Mouse (Mus musculus): Measurements from ENCODE around the gene Slc35f4.

Slc35f4 gene

GRCm38 (mm10) chr14:49525931-49526291 lies at the start of gene Slc35f4:
Gene Slc35f4 (minus strand): TSS chr14:49526046.
- DNase-seq (ENCODE audit: low spot score): no peak

DNA sequence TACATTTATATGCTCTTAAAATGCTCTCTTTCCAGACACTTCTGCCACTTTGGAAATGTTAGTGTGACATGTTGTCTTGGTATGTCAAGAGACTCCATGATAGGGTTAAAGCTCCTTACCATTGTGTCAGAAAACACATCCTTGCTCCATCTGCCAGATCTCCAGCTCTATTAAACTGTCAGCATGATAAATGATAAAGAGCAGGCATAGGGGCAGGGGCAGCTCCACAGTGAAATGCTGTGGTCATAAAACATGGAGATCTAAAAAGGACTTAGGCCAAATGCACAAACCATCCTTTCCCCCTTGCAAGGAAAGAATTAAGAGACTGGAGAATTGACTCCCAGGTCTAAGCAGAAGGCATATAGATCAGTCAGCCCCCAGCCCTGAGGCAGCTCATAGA lies 42.5 kb upstream of the Slc35f4 start:
- DNase-seq (ENCODE audit: low spot score): no peak

GRCm38 (mm10) chr14:49560706-49561105 lies 34.9 kb upstream of the Slc35f4 start:
- DNase-seq (ENCODE audit: low spot score): no peak

DNA sequence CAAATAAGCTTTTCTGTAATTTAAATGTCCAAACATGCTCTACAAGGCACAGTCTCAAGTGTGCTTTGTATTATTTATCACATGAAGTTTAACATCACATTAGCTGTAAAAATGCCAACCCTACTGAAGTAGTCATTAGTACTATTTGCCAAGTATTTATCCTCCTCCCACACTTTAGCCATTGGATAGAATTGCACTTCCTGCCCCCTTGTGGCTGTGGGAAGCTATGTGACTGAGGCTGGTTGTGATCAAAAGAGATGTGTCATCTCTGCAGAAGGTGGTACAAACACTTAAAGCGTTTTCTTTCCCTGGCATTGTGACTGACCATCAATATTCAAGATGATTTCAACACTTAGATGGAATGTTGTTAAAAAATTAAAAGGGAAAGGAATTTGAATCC lies 14.3 kb upstream of the Slc35f4 start:
- peak; percentile 59 for DNase-seq (ENCODE audit: low spot score)

DNA sequence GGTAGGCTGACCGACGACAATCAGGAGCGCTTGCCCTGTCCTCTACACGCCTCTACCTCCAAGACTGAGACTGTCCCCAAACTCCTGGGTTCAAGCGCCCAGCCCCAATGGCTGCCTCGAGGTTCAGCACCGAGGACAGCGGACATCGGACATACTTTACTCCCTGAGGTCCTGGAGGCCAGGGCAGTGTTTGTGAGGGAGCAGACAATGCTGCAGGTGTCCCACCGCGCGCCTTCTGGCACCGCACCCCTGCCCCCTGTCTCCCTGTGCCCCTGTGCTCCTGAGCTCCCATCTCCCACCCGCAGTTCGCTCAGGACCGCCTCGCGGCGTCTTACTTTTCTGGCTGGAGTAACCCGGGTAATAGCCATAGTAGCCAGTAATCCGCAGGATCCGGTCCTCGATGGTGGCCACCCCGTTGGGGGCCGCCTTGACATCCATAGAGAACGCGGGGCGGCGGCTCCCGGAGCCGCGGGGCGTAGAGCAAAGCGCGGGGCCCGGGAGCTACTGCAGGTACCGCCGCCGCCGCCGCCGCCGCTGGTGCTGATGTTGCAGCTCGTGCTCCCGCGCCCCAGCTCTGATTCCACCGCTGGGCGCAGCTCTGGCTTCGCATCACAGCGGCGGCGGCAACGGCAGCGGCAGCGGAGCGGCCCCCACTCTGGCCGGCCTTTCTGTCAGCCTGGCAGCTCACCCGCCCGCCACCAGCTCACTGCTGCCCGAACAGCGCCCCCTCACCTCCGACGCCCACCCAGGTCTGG lies 493 bp downstream of the Slc35f4 start:
- peak; percentile 80 for DNase-seq (ENCODE audit: low spot score)

DNA sequence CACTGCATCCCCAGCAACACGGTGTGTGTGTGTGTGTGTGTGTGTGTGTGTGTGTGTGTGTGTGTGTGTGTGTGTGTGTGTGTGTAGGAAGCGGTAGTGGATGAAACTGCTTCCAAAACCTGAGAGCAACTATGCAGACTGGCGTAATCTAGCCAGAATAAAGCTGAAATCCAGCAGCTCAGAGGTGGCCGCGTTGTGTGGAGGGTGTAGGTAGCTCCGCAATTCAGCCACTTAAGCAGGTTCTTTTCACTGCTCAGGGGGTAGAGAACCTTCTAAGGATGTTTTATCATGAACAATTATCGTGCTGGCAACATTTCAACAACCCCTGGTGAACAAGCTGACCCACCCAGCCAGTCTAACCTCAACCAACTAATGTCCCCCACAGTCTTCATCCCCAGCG lies 1.2 kb downstream of the Slc35f4 start:
- DNase-seq (ENCODE audit: low spot score): no peak

DNA sequence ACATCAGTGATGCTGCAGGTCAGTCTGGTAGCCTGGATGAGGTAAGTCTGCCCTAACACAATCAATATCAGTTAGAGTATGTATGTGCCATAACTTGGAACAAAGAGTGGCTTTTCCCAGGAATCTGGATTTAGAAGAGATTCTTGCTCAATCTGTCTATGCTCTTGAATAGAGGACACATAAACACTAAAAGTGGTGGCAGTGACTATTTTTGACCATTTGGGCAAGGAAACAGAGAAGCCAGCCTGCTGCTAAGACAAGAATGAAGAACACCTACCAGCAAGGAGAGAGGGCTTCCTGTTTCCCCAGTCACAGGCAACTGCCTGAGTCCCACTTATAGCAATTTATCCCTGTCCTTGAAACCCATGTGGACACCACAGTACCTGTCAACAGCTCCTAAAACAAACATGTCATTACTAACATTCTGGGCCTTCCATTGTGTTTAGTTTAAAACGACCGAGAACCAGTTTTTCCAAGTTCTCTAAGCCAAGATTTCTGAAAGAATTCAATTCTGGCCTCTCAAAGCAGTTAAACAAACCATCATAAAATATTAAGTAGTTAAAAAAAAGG lies 10.7 kb downstream of the Slc35f4 start:
- DNase-seq (ENCODE audit: low spot score): no peak

DNA sequence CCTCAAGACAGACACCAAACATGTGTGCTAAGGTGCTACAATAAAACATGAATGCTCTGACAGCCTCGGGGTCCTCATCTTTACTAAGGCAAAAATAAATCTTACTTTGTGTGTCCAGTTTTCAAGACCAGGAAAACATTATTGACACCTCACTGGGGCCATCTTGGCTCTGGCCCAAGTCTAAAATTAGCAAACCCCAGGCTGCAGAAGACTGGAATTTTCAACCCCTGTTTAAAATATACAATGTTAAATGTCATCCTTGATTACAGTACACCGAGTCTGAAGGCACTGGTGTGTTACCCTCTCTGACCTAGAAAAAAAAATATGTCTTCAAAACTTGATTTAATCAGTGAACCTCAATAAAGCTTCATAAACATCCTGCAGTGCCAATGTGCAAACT lies 11.7 kb downstream of the Slc35f4 start:
- DNase-seq (ENCODE audit: low spot score): no peak

GRCm38 (mm10) chr14:49495192-49495591 lies 30.7 kb downstream of the Slc35f4 start:
- no peak for DNase-seq (ENCODE audit: low spot score)

DNA sequence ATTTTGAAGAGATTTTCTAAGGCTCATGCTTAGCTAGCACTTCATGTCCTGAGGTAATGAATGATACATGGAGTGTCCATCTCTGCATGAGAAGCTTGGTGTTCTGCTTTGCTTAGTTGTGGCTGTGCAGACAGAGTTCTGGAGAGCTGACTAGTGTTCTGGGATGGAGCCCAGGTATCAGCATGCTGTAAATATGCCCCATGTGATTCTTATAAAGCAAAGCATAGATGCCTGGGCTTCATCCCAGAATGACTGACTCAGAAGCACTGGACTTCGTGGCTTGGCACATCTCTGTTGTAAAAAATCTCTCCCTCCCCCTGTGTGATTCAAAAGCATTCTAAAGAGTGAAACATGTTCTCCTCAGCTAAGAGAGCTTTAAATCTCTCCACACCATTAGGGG lies 32.1 kb downstream of the Slc35f4 start:
- DNase-seq (ENCODE audit: low spot score): no peak

DNA sequence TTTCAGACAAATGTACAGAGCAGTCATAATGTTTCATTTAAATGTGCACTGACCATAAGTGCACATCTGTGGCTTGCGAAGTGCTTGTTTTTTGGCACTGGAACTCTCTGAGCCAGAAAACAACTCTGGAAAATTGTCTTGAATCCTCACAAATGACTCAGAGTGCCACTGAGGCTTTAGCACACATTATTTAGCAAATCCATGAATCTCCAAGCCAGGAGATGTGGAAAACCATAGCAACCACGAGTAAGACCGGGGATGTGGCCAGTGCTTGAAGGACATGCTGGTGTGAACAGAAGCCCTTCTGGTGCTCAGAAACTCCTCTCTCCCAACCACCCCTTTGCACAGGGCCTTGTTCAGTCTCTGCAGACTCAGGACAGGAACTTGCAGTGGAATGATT lies 33.3 kb downstream of the Slc35f4 start:
- DNase-seq (ENCODE audit: low spot score): no peak

DNA sequence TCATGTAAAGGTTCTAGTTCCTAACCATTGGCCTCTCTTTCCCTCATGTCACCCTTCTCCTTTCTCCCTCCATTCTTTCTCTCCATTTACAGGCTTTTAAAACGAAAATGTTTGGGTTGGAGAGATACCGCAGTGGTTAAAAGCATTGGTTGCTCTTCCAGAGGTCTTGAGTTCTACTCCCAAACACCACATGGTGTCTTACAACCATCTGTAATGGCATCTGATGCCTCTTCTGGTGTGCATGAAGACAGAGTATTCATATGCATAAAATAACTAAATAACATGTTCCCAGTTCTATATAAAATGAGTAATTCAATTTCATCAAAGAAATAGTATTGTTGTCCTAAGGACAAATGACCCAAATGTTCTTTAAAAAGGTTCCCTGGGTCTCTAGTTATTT lies 49.2 kb downstream of the Slc35f4 start:
- no peak for DNase-seq (ENCODE audit: low spot score)

- DNase-seq (ENCODE audit: low spot score): no peak
Measured at GRCm38 (mm10) chr14:49461761-49462160, 64.1 kb downstream of the Slc35f4 start.

GRCm38 (mm10) chr14:49460799-49461198 lies 65.0 kb downstream of the Slc35f4 start:
- DNase-seq (ENCODE audit: low spot score): no peak

DNA sequence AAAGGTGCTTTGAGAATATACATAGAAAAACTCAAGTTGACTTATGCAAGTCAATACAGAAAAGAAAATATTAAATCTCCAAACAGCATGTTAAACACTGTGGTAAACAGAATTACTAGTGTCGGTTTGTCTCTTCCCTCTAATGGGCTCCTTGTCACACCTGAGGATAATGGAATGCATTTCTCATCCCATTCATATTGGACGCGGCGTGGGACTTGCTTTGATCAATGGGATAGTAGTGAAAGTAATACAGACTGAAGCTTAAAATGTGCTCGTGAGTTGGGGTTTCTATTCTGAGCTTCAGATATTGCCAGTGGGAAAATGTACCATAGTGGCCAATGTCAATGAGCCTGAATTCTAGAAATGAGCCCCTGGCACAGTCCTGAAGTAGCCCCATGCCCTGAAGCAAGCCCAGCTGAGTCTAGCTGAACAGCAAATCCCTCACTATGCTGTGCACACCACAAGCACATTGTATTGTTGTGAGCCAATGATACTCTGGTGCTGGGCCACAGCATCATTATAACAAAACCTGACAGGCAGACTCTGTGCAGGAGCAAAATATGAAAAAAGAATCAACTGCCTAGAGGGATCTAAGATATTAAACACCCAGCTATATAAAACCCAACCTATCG lies 71.4 kb downstream of the Slc35f4 start:
- peak; percentile 36 for DNase-seq (ENCODE audit: low spot score)

GRCm38 (mm10) chr14:49453782-49454181 lies 72.1 kb downstream of the Slc35f4 start:
- peak; percentile 56 for DNase-seq (ENCODE audit: low spot score)

GRCm38 (mm10) chr14:49447669-49448068 lies 78.2 kb downstream of the Slc35f4 start:
- DNase-seq (ENCODE audit: low spot score): no peak

DNA sequence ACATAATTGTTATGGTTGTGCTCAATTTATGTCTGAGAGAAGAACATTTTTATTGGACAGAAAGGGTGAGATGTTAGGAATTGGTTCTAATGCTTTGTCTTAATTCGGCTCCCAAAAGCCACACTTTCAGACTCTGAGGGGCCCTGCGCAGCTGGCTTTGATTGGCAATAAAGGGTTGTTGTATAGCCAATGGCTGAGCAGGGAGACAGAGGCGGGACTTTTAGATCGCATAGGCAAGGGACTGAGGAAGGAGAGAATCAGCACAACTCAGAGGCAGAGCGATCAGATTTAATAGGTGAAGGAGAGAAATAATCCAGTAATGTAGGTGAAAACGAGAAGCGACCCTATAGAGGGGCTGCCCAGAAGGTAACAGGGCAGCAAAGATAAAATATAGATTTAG lies 79.4 kb downstream of the Slc35f4 start:
- no peak for DNase-seq (ENCODE audit: low spot score)

DNA sequence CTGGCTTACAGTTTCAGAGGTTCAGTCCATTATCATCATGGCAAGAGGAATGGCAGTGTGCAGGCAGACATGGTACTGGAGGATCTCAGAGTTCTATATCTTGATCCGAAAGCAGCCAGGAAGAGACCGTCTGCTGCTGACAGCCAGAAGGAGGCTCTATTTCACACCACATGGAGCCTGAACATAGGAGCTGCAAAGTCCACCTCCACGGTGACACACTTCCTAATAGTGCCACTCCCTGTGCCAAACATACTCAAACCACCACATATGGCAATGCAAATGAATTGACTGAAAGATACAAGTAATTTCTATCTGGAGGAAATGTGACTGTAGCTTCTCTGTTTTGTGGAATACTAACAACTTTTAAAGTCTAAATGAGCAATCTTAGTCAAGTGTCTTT lies 89.0 kb downstream of the Slc35f4 start:
- no peak for DNase-seq (ENCODE audit: low spot score)

GRCm38 (mm10) chr14:49431821-49432220 lies 94.0 kb downstream of the Slc35f4 start:
- no peak for DNase-seq (ENCODE audit: low spot score)

DNA sequence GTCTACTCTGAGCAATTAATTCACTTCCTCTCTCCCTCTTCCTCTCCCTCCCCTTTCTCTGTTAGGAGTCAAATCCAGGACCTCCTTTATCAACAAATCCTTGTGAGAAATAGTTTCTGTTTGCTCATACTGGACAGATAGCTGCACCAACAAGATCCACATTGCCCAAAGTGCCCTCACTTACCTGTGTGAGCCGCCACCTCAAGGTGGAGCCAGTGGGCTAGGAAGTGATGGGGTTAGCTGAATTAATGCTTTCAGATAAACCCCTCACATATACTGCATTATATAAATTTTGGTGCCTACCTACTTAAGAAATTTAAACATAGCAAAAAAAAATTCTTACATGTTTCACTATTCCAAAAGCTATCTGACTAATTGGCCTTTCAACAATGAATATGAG lies 133.4 kb downstream of the Slc35f4 start:
- no peak for DNase-seq (ENCODE audit: low spot score)

DNA sequence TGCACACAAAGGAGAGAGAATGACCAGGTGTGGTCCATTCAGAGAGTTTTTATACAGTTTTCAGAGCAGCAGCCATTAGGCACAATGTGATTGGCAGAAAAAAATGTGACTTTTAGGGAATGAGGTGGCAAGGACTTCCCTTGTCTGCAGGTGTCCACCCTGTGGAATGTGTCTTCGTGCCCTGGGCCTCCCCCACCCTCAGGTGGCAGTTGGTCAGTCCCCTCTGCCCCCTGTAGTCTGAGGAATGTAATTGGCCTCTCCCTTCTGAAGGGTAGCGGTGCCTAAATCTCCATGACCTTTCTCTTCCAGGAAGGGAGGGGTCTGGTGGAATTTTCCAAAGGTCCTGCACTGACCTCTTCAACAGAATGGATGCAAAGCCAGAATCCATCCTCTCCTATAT lies 163.7 kb downstream of the Slc35f4 start:
- no peak for DNase-seq (ENCODE audit: low spot score)

DNA sequence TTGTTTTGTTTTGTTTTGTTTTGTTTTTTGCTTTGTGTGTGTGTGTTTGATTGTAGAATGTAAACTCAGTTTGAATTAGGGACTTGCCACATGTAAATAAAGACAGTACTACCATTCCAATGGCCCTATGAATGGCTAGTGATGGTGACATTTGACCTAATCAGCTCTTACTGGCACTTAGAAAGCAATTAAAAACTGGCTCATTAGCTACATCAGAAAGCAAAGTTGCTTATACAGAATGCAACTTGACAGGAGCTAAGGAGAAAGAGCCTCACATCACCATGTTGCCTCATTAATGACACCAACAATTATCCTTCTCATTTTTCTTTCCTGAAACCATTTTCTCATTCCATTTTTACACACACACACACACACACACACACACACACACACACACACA lies 170.3 kb downstream of the Slc35f4 start:
- peak; percentile 54 for DNase-seq (ENCODE audit: low spot score)

- DNase-seq (ENCODE audit: low spot score): peak; percentile 65
Measured at GRCm38 (mm10) chr14:49348897-49349250, 177.0 kb downstream of the Slc35f4 start.
